Mouse (Mus musculus) yolk sac, embryonic 10.5 days (tissue): ENCODE results near the gene Slc20a1.

Source experiments
- DNase-seq: peaks from one replicate; pipeline ENCODE4 v3.0.0-alpha.2; 2017; ENCODE audit warnings: low spot score

The Slc20a1 gene

DNA sequence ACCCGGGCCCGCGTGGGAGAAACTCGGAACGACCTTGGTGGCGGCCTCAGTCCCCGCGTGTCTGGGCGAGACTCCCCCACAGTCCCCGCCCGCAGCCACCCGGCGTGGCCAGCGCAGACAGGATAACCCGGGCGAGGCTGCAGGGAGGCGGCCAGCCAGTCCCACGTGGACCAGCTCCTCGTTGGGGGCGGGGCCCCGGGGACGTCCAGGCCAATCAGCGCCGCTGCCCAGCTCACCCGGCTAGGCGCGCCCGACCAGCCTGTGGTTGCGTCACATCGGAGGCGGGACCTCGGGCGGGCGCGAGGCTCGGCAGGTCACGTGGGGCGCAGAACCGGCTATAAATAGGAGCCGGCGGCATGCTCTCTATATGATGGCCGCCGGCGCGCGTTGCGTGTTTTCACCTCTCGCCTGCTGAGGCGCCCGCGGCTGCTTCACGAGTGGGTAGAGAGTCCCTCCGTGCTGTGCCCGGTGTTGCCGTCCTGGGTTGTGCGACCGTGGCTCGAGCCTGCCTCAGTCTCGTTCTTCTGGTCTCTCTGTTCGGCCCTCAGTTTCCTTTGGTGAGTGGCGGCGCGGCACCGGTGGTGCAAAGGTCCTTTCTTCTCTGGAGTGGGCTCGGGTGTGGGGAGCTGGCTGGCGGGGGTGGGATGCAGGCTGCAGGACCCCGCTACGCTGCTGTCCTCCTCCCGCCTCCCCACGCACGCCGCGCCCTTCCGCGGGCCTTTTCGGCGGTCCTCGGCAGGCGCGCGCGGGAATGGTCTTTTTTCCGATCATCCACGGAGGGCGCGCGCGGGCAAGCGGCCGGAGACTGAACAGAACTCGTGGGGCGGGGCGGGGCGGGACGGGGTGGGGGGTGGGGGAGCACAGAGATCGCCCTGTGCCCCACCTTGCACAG is at the start of gene Slc20a1:
TSS of gene Slc20a1 (plus strand) at position 329 of the 892 bp plus-strand sequence.
- peak; percentile 97 for DNase-seq

DNA sequence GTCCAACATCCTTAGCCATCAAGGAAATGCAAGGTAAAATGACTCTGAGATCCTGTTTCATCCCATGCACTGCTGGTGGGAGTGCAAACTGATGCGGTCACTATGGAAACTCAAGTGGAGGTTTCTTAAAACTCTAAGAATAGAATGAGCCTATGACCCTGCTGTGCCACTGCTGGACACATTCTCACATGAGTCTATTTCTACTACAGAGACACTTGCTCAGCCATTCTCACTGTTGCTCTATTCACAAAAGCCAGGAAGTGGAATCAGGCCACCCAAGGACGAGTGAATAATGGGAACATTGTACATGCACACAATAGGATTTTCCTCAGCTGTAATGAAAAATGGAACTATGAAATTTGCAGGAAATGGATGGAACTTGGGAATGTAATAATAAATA is 49.7 kb upstream of the Slc20a1 start:
- no peak for DNase-seq

DNA sequence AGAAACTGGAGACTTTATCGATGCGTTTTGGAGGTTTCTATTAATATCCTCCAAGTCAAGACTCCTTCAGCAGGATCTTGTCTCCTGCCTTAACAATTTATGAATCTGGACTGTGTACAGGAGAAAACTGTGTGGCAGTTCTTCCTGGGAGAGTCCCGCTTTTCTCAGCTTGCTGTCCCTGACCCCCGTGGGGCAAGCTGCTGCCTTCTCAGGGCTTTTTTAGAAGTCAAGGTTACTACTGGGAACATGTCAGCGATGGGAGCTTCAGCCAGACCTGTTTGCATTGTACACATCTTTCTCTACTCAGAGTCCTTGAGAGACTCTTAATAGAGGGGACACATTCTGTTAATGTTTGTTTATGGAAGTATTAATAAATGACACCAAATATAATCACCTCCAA is 48.2 kb upstream of the Slc20a1 start:
- no peak for DNase-seq

DNA sequence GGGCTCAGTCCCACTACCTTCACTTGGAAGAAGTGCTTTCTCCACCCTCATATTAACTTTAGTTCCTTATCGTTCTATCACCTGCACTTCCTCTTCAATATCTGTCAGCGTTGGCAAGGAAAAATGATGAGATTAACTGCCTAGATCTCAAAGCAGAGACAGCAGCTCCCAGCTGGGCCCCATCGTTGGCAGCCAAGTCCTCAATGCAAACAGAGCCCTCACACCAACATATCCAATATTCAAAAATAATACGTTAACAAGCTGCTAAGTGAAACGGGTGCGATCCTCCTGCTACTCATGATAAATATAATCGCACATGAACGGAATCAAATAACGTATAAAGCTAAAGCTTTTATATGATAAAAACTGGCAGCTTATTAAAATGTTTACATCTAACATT is 47.5 kb upstream of the Slc20a1 start:
- DNase-seq, result no peak

DNA sequence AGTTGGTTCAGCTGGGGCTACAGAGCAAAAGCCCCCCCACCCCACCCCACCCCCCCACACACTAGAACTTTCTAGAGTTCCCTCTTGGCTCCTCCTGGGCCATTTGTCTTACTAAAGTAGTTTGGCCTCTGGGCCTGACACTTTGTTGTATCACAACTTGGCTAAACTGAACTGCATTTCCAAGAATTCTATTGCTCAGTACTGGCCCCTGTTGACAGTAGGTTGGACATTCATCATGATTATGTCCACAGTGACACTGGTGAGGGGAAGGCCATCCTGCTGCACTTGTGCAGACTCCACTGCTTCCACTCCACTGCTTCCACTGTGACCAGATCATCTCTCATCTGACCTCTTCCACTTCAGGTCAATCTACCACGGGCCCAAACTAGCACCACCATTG is 45.8 kb upstream of the Slc20a1 start:
- no peak for DNase-seq

DNA sequence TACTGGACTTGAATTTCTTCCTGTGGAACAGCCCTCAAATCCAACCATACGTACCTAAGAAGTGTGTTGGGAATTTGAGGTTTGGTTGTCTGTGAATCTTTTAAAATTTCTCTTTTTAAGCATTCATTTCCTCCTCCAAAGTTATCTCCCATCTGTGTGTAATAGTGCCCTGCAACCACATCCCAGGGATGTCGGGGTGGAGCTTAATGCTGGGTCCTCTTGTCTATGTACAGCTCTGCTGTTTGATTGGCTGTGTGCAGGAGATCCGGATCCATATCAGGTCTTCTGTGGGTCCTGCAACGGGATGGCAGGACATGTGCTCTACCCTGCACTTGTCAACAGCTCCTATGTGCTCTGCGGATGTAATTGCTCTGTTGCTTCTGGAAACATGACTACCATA is 33.7 kb upstream of the Slc20a1 start:
- no peak for DNase-seq

DNA sequence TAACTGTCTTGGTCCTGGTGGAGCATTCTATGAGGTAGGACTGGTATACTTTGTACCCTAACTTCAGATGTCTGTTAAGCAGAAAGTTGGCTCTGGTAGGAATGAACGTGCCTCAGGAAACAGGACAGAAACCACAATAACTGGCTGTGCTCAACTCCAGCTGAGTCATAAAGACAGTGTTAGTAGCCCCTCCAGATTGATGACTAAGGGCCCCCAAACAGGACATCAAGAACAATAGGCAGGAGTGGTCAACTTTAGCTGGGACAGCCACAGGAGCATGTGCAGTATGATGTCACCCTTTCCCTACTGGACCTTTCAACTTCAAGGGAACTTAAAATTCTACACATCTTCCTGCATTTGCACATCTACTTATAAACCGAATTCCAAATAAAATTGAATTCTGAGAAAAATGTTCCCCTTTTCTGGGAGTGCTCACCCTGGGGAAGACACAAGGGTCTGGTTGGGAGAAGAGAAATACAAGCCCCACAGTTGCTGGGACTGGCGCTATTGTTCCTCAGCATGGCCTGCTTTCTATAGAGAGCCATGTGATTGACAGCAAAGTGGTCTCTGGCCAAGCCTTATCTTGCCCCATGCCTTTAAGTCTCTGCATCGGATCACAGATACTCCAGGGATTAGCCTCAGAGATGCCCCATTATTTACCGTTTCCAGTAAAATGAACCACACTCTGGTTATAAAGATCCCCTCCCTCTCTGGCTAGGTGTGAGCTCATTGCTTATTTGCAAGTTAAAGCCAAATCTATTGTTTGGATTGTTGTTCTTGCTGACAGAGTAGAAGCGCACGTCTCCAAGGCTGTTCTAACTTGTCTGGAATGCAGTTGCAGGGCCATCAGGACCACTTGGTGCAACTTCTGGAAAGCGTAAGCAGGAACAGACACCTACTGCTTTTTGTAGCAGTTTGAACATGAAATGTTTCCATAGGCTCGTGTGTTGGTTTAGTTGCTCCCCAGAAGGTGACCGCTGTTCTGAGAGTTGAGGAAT is 31.8 kb upstream of the Slc20a1 start:
- DNase-seq, result peak; percentile 28

DNA sequence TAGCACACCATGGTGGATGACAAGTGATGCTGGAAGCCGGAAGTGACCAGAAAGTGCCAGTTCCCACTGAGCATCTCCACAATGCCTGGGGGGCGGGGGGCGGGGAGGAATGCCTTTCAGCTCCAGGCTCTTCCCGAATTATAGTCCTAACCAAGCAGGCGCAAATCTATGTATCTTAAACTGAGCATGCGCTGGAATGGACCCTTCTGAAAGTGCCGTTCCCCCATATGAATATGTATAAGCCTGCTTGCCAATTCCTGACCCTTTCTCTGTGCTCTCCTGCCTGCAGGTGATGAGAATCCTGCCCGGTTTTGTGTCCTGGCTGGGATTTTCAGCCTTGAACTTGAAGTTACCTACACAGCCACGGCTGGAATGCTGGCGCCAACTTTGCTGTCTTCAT is 25.2 kb upstream of the Slc20a1 start:
- no peak for DNase-seq

DNA sequence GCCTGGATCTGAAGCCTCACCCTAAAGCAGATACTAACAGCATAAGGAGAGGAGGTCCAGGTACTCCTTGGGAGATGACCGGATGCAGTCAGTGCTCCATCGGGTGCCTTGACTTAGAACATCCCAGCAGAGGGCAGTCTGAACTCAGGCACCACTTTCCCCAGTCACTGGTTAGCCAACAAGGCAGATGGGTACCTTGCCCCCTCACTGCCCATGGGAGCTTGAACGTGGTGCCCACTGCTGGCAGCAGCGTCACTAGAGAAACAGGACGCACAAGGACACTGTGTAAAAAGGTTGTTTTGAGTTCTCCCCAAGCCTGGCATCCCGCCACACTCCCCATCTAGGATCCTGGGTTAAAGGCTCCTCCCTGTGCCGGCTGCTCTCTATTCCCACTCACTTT is 24.1 kb upstream of the Slc20a1 start:
- peak; percentile 19 for DNase-seq

DNA sequence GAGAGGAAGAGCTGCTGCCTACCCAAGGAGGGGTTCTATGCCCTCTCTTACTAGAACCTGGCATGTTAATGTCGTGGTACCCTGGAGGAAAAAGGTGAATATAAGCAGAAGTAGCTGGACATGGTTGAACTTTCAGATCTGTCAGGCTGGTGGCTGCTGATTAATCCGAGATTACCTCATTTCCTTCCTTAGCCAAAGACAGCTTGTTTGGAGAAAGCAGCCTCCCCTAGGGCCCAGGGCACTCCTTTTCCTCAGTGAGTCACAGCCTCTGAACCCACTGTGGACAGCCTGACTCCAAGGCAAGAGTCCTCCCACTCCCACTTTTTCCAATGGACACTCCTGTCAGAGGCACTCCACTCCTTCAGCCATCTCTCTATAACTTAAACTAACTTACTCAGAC is 22.9 kb upstream of the Slc20a1 start:
- no peak for DNase-seq

DNA sequence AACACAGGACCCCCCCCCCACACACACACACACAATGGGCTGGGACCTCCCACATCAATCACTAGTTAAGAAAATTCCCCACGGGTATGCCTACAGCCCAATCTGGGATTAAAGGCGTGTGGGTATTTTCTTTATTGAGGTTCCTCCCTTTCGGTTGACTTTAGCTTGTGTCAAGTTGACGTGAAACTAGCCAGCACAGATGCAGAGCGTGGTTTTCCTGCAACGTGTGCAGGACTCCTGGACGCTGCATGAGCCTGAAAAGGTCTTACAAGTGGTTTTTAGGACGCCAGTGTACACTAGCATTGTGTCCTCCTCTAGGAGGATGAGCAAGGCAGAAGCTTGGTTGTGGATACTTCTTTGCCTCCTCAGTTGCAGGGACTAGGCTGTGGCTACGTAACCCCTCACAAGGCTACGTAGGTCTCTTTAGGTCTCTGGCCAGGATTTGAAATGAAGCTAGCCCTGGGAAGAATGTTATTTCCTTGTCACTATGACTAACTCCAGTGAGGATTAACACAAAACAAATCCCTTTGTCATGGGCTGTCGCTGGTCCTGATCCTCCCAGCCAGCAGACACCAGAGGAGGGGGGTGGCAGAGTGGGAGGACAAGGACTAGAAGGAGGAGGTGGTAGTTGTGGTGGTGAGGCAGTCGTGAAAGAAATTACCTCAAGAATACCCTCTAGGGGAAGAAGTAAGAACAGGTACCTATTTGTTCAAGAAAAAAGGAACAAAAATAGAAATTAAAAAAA is 21.7 kb upstream of the Slc20a1 start:
- DNase-seq, result no peak

DNA sequence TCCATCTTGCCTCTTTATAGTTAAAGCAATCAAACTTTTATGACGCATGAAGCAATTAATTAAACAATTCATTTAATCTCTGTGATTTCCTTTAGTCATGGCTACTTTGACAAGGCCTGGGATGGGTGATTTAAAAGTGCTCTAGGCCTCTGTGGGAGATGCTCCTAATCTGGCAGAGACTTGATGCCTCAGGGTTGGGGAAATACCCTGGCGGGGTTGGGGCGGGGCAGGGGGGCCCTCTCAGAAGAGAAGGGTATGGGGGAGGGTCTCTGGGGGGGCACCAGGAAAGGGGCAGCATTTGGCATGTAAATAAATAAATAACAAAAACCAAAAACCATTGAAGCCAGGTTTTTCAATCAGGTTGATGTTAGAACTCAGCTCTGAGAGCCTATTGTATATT is 20.9 kb upstream of the Slc20a1 start:
- DNase-seq, result no peak

DNA sequence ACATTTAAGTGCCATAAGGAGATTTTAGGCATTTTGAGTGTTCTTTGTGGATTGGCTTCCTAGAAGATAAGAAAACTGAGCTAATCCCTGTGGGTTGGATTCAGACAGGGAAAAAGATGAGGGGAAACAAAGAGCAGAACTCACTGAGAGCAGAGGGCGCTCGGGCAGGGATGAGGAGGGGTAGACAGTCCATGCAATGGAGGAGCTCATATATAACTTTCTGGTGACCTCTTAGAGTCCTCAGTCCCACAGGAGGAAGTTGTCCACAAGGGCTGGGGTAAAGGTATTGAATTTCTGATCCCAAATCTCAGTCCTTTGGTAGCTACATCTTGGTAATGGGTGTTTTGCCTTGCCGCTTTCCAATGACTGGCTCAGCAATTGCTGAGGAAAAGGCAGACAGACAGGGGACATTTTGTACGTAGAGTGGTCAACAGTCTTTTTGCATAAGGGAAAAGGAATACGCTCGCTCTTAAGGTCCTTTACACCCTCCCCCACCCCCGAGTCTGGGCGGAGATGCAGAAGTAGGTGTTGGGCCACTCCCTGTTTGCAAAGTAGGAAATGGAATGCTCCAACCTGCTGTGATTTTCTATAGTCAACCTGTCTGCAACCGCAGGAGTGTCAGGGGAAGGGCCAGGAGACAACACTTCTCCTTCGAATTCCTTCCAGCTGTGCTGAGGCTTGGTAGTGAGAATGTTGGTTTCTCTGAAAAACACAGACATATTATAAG is 20.2 kb upstream of the Slc20a1 start:
- peak; percentile 40 for DNase-seq

DNA sequence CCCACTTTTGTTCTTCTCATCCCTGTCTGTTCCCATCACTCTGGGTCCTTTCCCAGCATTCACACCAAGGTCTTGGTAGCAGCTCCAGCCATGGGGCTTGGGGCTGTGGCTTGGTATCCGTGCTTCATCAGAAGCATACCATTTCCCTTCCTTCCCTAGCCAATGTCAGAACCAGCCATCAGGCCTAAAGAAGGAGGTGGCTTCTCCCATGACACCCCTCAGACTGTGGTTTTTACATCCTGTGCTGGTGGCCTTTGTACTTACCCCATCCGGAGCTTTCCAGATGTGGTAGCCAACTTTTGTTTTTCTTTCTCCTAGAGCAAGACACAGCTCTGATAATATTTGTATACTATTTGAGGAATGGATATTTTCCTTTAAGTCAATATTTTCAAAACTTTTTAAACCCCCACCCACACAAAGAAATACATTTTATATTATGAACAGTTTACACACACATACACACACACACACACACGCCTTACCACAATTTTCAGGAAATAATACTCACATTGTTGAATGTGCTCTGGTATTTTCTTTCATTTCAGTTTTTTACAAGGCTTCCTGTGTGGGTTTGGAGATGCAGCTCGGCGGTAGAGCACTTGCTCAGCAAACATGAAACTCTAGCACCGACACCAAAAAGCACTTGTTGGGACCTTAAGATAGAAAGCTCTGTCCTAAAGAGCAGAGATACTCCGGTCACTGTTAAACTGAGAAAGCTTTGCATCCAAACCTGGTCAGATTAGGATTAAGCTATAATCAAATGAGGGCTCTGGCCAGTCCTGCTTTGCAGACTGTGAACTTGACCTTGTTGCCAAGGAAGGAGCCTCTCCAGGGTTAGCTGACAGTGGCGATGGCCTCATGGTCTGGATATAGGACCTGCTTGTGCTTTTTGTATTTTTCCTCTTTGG is 18.4 kb upstream of the Slc20a1 start:
- DNase-seq, result no peak

DNA sequence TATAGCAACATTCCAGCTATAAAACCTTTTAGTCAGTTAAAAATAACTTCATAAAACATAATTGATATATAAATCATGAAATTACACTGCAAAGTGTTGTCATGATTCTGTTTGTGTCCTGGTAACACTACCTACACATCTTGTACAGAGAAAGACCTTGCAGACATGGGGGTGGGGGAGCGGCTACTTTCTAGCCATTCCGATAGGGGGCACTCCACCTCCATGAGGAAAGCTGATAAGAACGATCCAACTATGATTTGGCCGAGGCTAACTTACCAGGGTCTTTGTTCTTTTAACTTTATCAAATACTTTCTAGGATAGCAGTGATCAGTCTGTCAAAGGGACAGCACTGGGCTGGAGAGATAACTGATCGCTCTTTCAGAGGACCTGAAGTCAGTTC is 17.1 kb upstream of the Slc20a1 start:
- DNase-seq, result no peak

DNA sequence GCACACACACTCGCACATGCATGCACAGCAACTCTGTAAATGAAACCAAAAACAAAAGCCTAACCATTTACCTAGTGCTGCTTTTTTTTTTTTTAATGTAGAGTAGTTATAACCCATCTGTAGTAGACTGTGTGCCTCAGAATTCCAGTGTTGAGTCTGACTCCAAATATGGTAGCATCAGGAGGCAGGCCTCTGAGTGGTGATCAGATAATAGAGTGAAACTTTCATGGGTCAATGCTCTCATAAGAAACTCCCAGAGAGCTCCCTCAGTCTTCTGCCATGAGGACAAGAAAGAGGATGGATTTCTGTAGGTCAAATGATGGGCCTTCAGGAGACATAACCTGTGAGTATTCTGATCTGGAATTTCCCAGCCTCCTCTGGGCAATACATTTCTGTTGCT is 16.2 kb upstream of the Slc20a1 start:
- no peak for DNase-seq

DNA sequence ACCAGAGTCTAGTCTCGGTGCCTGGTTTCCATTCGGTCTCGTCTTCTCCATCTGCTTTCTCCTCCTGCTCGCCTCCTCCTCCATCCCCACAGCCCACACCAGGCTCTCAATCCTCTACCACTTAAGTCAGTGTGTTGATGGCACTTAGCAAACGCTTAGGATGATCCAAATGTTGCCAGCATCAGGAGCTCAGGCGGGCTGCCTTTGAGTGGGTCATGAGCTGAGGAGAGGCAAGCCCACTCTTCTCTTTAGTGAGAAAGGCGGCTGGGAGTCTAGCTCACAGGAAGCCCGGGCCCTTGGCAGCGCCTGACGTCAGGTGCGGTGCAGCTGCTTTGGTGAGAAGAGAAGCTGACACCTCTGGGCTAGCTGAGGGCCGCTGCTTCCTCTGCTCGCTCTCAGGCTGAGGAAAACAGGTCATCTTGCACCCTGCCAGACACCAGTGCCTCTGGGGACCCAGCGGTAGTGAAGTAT is 15.0 kb upstream of the Slc20a1 start:
- no peak for DNase-seq

DNA sequence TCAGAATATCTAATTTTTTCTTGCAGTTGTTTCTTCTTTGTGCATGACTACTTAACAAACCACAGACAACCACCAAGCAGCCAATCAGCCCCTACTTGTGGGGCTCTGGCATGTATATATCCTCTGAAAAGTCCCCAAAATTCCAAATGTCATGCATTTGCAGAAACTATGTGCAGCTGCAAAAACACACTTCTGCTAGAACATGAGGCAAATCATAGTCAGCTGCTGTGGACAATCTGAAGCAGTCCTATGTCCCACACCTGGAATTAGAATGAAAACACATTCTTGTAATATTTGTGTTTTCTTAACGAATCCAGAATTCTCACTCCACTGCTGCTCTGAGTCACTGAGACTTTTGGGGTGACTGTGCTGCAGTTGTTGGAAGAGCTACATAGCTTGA is 13.7 kb upstream of the Slc20a1 start:
- no peak for DNase-seq

DNA sequence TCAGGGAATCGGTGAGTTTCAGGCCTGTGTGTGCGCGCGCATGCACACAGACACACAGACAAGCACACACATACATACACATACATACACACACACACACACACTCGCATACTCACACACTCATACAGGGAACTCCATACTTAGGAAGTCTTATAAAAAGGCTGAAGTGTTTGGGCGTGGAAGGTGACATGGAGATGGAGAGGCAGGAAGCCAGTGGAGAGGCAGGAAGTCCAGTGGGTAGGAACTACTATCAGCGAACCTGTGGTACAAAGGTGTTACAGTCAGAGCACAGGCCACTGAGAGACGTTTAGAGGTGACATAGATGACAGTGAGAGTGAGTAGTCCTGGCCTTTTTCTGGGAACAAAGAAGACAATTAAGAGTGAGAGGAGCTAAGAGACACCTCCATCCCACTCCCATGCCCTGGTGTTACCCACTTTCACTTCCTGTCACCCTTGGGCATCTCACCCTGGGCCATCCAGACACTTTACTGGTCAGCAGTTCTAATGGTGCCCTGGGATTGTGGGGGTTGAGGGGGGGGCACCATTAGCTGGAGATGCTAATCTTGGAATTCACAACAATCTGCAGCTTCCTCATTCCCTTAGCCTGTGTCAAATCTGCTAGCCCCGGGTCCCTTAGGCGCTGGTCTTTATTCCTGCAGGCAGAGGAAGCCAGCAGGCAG is 12.8 kb upstream of the Slc20a1 start:
- no peak for DNase-seq
